Mouse (Mus musculus) cerebellum, adult 2 months (tissue): Measurements from ENCODE around the gene E130116L18Rik.
A peak's percentile ranks its signal among the peaks of the same experiment; 100 is the strongest.

ENCODE experiments used
- CTCF ChIP-seq: fragments of 200-500 bp; IDR thresholded peaks from 2 replicates; pipeline ENCODE4 v1.5.1; 2011; ENCODE audit warnings: low read depth, mild to moderate bottlenecking, control low read depth, low read length, moderate library complexity, borderline replicate concordance; ENCODE audit not compliant: insufficient read depth
- POLR2A ChIP-seq: fragments of 200-500 bp; IDR thresholded peaks from 2 replicates; pipeline ENCODE4 v1.6.1; 2011; ENCODE audit warnings: low read length, control low read depth, borderline replicate concordance; ENCODE audit not compliant: insufficient read depth

DNA sequence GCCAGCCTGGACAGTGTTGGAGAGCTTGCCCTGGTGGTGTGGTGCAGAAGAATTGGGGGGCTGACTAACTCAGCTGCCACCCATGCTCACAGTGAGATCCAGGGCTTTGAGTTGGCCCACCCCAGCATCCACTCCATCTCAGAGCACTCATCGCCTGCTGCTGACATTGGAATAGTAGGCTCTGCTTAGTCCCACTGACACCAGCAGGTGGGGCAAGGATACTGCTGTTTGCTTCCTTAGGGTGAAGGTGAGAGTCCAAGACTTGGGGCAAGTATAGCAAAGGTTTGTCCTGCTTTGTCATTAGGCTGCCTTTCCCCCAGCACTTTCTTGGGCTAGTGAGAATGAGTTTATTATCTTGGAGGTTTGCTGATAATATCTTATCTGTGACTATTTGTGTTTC is 34.2 kb downstream of the E130116L18Rik start:
- TF ChIP-seq CTCF (peak; percentile 25; the same call in 1 of the 2 replicates), POLR2A (no peak)
